Mouse (Mus musculus) heart, embryonic 11.5 days (tissue): ENCODE results near the gene Slc28a1. TPM values are rescaled to one million over a fixed set of nuclear protein-coding genes. Genes with fewer than 3 reads are reported as not detected.
A peak's percentile ranks its signal among the peaks of the same experiment; 100 is the strongest.

Experiments used
- ATAC-seq: fragments of 200-750 bp; cut with Nextera tagmentation; replicated peaks from 2 replicates; pipeline ENCODE4 v1.8.0; 2017; ENCODE audit warnings: moderate library complexity; ENCODE audit not compliant: insufficient number of reproducible peaks, low FRiP score, low TSS enrichment
- H3K27ac ChIP-seq: fragments of 300-500 bp; sonication (generic); 2 replicates; pipeline ENCODE4 v1.5.1; 2014; ENCODE audit warnings: mild to moderate bottlenecking, low read depth, low read length
- H3K27me3 ChIP-seq: fragments of 300-500 bp; sonication (generic); 2 replicates; pipeline ENCODE4 v1.6.1; 2014; ENCODE audit warnings: mild to moderate bottlenecking, low read length, mixed read lengths; ENCODE audit not compliant: control insufficient read depth, insufficient read depth
- H3K36me3 ChIP-seq: fragments of 300-500 bp; sonication (generic); 2 replicates; pipeline ENCODE4 v1.6.1; 2014; ENCODE audit warnings: mild to moderate bottlenecking, low read length, moderate library complexity, mixed read lengths; ENCODE audit not compliant: control insufficient read depth, insufficient read depth
- H3K4me1 ChIP-seq: fragments of 300-500 bp; sonication (generic); 2 replicates; pipeline ENCODE4 v1.6.1; 2014; ENCODE audit warnings: low read length; ENCODE audit not compliant: control insufficient read depth, insufficient read depth
- H3K4me2 ChIP-seq: fragments of 300-500 bp; sonication (generic); 2 replicates; pipeline ENCODE4 v1.6.1; 2014; ENCODE audit warnings: mild to moderate bottlenecking, moderate library complexity
- H3K4me3 ChIP-seq: fragments of 300-500 bp; sonication (generic); 2 replicates; pipeline ENCODE4 v1.5.1; 2014; ENCODE audit warnings: low read depth, low read length
- H3K9ac ChIP-seq: fragments of 300-500 bp; sonication (generic); 2 replicates; pipeline ENCODE4 v1.6.1; 2014; ENCODE audit warnings: mild to moderate bottlenecking, low read depth, low read length, moderate library complexity
- H3K9me3 ChIP-seq: fragments of 300-500 bp; sonication (generic); replicated peaks from 2 replicates; pipeline ENCODE4 v1.6.1; 2016; ENCODE audit warnings: low read length; ENCODE audit not compliant: control insufficient read depth
- WGBS: fragments of 180-500 bp; shearing (Covaris S2); extraction: QIAGEN DNeasy Blood & Tissue Kit; methylation state at CpG from one replicate; pipeline ENCODE4 v1.1.7; 2014; ENCODE audit not compliant: insufficient replicate concordance; 5-methylcytosine and 5-hydroxymethylcytosine counted together
- polyA plus RNA-seq: library from polyadenylated mRNA; unstranded; fragments of >200 nt; fragmentation: Nextera tagmentation; extraction: Ambion mirVana; gene quantifications from 2 replicates; pipeline ENCODE4 v1.2.1, GENCODE M21; 2014

Gene Slc28a1
- polyA plus RNA-seq, 1 experiment from 2014 or later: 0.07 TPM

- peak; percentile 28 for ATAC-seq
- peaks cover 13% of the 10 kb centered on the region; the same call in 1 of the 2 replicates for H3K4me1 ChIP-seq
- H3K27me3 ChIP-seq: peaks cover 25% of the 10 kb centered on the region
- peak within 1 kb of the TSS; percentile 70 for H3K9ac ChIP-seq
- H3K4me2 ChIP-seq: peak within 1 kb of the TSS; percentile 75
- H3K4me3 ChIP-seq: peak within 1 kb of the TSS; percentile 64
- WGBS: under 1% methylated on average over 91 of the region's 128 CpGs
- H3K27ac ChIP-seq: peak within 1 kb of the TSS; percentile 81
- no peaks in the 10 kb centered on the region for H3K9me3 ChIP-seq
- no peaks in the 10 kb centered on the region for H3K36me3 ChIP-seq
These were observed 99.0 kb downstream of the Slc28a1 start, which contains the start of gene Pde8a for GRCm38 (mm10) chr7:81213347-81214152. TSS of gene Pde8a (plus strand) at chr7:81213596.

GRCm38 (mm10) chr7:81214153-81214907 is 99.7 kb downstream of the Slc28a1 start:
- WGBS: 4% methylated on average over 39 of the region's 40 CpGs
- ATAC-seq: no peak
- Histone ChIP-seq H3K36me3 (no peaks in the 10 kb centered on the region), H3K27ac (no peak overlapping the region), H3K4me2 (peak overlapping the region; percentile 75), H3K27me3 (peaks cover 25% of the 10 kb centered on the region), H3K4me3 (peak overlapping the region; percentile 64), H3K9ac (peak overlapping the region; percentile 70), H3K9me3 (no peaks in the 10 kb centered on the region), H3K4me1 (peaks cover 13% of the 10 kb centered on the region; the same call in 1 of the 2 replicates)

GRCm38 (mm10) chr7:81215950-81216349 is 101.4 kb downstream of the Slc28a1 start:
- Histone ChIP-seq H3K9ac (no peak overlapping the region), H3K4me1 (peaks cover 13% of the 10 kb centered on the region; the same call in 1 of the 2 replicates), H3K27ac (no peak overlapping the region), H3K36me3 (no peaks in the 10 kb centered on the region), H3K9me3 (no peaks in the 10 kb centered on the region), H3K4me3 (no peak overlapping the region), H3K4me2 (no peak overlapping the region), H3K27me3 (peaks cover 25% of the 10 kb centered on the region)
- WGBS: 84% methylated on average over 1 of the region's 1 CpGs
- ATAC-seq: no peak

- no peak overlapping the region for H3K9ac ChIP-seq
- no peak overlapping the region for H3K27ac ChIP-seq
- no peaks in the 10 kb centered on the region for H3K9me3 ChIP-seq
- no peak overlapping the region for H3K4me3 ChIP-seq
- H3K36me3 ChIP-seq: no peaks in the 10 kb centered on the region
- H3K27me3 ChIP-seq: peaks cover 7% of the 10 kb centered on the region; the same call in 1 of the 2 replicates
- ATAC-seq: no peak
- WGBS: 57% methylated on average over 7 of the region's 7 CpGs
- no peaks in the 10 kb centered on the region for H3K4me1 ChIP-seq
- no peak overlapping the region for H3K4me2 ChIP-seq
These were observed 104.7 kb downstream of the Slc28a1 start for GRCm38 (mm10) chr7:81219321-81219720.

Other genes with a start within 250 kb of the Slc28a1 start
- gene Wdr73, start 213.5 kb upstream of the Slc28a1 start, polyA plus RNA-seq: 21.6 and 24.2 TPM in 2 replicates
- gene Nmb, start 209.7 kb upstream of the Slc28a1 start, polyA plus RNA-seq: 4.7 and 4.9 TPM in 2 replicates
- gene Sec11a, start 167.0 kb upstream of the Slc28a1 start, polyA plus RNA-seq: 135 and 186 TPM in 2 replicates
- 12.4 and 13.4 TPM in 2 replicates for gene Zfp592, start 121.1 kb upstream of the Slc28a1 start, polyA plus RNA-seq
- 22.8 and 24.2 TPM in 2 replicates for gene Alpk3, start 57.2 kb upstream of the Slc28a1 start, polyA plus RNA-seq
- 2.7 and 3.5 TPM in 2 replicates for gene Pde8a, start 98.8 kb downstream of the Slc28a1 start, polyA plus RNA-seq
- gene Rps17, start 230.5 kb downstream of the Slc28a1 start, polyA plus RNA-seq: 1,053 and 1,144 TPM in 2 replicates